Mouse (Mus musculus) left cerebral cortex, adult 9 months (tissue): ENCODE results near the gene Zfp386.
"Not testable (repeated sequence)": the region's sequence is repeated elsewhere in the genome, so short reads cannot be mapped to it uniquely, and the experiment has no call there.

Experiments used
- DNase-seq, 2 experiments: peaks; one replicate each; pipeline ENCODE4 v3.0.0; 2022; ENCODE audit warnings: low spot score in 2 of 2

Gene Zfp386

GRCm38 (mm10) chr12:116047440-116048377 is at the start of gene Zfp386:
Gene Zfp386, plus strand, starts transcription at chr12:116047724.
- peak; percentile 92 to 99 for DNase-seq

- DNase-seq: not testable (repeated sequence)
Observed at GRCm38 (mm10) chr12:115999784-116000183, 47.7 kb upstream of the Zfp386 start.

GRCm38 (mm10) chr12:116002946-116003345 is 44.6 kb upstream of the Zfp386 start:
- DNase-seq: not testable (repeated sequence)

- DNase-seq: no peak
Observed at GRCm38 (mm10) chr12:116010812-116011211, 36.7 kb upstream of the Zfp386 start.

- DNase-seq: no peak
Observed at GRCm38 (mm10) chr12:116028095-116028494, 19.4 kb upstream of the Zfp386 start.

GRCm38 (mm10) chr12:116035346-116035745 is 12.2 kb upstream of the Zfp386 start:
- no peak for DNase-seq

- no peak for DNase-seq
Observed at GRCm38 (mm10) chr12:116044785-116045184, 2.7 kb upstream of the Zfp386 start.

- DNase-seq: no peak
Observed at GRCm38 (mm10) chr12:116048766-116049165, 1.2 kb downstream of the Zfp386 start.

GRCm38 (mm10) chr12:116049236-116049635 is 1.7 kb downstream of the Zfp386 start:
- no peak for DNase-seq

GRCm38 (mm10) chr12:116049701-116050100 is 2.2 kb downstream of the Zfp386 start:
- no peak for DNase-seq

- DNase-seq: no peak
Observed at GRCm38 (mm10) chr12:116054342-116054741, 6.8 kb downstream of the Zfp386 start.

- no peak for DNase-seq
Observed at GRCm38 (mm10) chr12:116056112-116056511, 8.6 kb downstream of the Zfp386 start.

- no peak for DNase-seq
Observed at GRCm38 (mm10) chr12:116061561-116062193, 14.2 kb downstream of the Zfp386 start.

- DNase-seq: no peak
Observed at GRCm38 (mm10) chr12:116062194-116062583, 14.7 kb downstream of the Zfp386 start.

GRCm38 (mm10) chr12:116063020-116063419 is 15.5 kb downstream of the Zfp386 start:
- no peak for DNase-seq

- peak in 1 of 2 experiments; percentile 34 for DNase-seq
Observed at GRCm38 (mm10) chr12:116071023-116071422, 23.5 kb downstream of the Zfp386 start.

- no peak for DNase-seq
Observed at GRCm38 (mm10) chr12:116077074-116077854, 29.7 kb downstream of the Zfp386 start, which contains the start of gene Vipr2. Gene Vipr2, plus strand, starts transcription at chr12:116077726.

GRCm38 (mm10) chr12:116077855-116078366 is 30.4 kb downstream of the Zfp386 start:
- DNase-seq: no peak

GRCm38 (mm10) chr12:116083125-116083524 is 35.6 kb downstream of the Zfp386 start:
- no peak for DNase-seq

- DNase-seq: no peak
Observed at GRCm38 (mm10) chr12:116084294-116084693, 36.8 kb downstream of the Zfp386 start.

- DNase-seq: no peak
Observed at GRCm38 (mm10) chr12:116086951-116087600, 39.6 kb downstream of the Zfp386 start.
